Mouse (Mus musculus) embryo, embryonic 10 days (tissue): ENCODE results near the gene Nutf2-ps1.
"Not testable (repeated sequence)": the region's sequence is repeated elsewhere in the genome, so short reads cannot be mapped to it uniquely, and the experiment has no call there.

ENCODE experiments used
- DNase-seq: peaks from one replicate; pipeline ENCODE4 v3.0.0-alpha.2; 2015; ENCODE audit warnings: low spot score

Gene Nutf2-ps1

DNA sequence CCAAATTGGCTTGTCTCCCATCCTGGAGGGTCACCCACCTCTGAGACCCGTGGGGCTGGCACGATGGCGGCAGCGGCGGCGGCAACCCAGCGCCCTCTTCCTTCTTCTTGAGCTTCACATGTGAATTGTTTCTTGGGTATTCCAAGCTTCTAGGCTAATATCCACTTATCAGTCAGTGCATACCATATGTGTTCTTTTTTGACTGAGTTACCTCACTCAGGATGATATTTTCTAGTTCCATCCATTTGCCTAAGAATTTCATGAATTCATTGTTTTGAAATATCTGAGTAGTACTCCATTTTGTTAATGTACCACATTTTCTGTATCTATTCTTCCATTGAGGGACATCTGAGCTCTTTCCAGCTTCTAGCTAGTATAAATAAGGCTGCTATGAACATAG is at the start of gene Nutf2-ps1:
Gene Nutf2-ps1, minus strand, starts transcription at position 101 of the 400 bp plus-strand sequence.
- DNase-seq, result not testable (repeated sequence)

DNA sequence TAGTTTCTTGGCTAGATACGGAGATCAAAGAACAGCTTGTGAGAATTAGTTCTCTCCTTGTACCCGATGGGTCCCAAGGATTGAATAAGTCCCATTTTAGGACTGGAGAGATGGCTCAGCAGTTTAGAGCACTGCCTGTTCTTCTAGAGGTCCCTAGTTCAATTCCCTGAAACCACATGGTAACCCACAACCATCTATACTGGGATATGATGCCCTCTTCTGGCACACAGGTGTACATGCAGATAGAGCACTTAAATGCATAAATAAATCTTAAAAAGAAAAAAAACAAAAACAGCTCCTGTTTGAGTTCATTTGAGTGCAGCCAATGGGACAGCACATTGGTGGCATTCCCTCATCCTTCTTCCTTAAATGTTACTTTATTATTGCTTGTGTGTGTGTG is 49.2 kb upstream of the Nutf2-ps1 start:
- DNase-seq, result peak; percentile 28

DNA sequence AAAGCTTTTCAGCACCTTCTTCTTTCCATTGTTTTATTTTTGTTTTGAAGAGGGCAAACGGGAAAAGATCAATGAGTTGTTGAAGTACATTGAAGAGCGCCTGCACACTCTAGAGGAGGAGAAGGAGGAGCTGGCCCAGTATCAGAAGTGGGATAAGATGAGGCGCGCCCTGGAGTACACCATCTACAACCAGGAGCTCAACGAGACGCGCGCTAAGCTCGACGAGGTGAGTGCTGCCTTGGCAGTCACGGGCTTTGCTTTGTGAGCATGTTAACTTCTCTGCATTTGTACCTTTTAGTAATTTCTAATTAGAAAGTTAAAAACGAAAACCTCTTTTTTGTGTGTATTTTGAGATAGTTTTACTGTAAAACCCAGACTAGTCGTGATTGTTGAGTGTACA is 32.8 kb upstream of the Nutf2-ps1 start:
- DNase-seq, result no peak

DNA sequence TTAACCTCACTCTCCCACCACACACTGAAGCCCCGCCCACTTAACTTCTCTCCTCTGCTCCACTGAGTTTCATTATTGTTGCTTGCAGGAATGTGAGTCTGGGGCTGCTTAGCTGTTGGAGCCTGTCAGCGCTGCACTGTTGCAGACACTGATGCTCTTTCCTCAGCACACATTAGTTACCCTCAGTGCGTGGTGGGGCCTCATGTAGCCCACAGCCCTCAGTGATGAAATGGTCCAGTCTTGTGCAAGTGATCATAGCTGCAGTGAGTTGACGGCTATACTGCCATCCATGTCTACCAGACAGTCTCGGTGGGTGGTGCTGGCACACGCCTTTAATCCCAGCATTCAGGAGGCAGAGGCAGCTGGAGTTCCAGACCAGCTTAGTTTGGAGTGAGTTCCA is 20.1 kb upstream of the Nutf2-ps1 start:
- peak; percentile 40 for DNase-seq

DNA sequence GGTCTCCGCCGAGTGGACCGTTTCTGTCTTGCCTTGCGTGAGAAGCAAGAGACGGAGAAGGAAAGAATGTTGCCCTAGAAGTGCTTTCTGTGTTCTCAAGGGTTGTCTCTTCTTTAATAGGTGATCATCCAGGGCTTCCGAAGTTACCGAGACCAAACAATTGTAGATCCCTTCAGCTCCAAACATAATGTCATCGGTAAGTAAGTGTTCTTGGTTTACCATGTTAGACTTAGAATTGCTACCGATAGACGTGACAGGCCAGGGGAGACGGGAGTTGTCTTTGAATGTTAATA is 12.4 kb upstream of the Nutf2-ps1 start:
- no peak for DNase-seq

DNA sequence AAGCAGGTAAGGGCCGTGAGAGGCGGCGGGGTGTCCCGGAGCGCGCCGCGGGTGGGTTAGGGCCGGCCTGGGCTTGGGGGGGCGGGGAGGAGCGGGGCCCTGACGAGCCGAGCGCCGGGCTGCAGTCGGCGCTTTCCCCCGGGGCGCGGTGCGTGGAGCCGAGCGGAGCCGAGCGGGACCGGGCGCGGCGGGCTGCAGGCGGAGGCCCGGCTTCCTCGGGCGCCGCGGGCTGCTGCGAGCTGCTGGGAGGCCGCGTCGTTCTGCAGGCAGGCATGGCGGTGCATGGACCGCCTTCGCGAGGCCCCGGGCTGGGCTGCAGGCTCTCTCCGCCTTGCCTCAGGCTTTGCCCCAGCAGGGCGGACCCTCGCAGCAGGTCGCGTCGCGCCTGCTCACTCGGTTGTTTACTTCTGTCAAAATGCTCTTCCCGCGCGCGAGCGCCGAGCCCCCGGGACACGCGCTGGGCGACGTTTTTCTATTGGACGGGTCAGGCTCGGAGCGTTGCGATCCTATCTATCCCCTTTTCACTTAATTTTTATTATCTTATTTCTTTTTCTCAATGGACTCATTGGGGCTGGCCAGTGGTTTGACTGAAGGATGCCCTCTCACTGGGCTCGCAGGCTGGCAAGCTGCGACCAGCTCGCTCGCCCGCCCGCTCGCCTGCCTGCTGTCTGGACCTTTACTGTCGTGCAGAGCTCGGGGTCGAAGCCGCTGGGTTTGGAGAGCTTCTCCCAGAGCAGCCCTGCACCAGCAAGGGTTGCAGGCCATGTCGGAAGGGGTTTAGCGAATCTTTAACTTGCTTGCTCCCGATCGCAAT is 11.9 kb upstream of the Nutf2-ps1 start:
- DNase-seq, result peak; percentile 49

DNA sequence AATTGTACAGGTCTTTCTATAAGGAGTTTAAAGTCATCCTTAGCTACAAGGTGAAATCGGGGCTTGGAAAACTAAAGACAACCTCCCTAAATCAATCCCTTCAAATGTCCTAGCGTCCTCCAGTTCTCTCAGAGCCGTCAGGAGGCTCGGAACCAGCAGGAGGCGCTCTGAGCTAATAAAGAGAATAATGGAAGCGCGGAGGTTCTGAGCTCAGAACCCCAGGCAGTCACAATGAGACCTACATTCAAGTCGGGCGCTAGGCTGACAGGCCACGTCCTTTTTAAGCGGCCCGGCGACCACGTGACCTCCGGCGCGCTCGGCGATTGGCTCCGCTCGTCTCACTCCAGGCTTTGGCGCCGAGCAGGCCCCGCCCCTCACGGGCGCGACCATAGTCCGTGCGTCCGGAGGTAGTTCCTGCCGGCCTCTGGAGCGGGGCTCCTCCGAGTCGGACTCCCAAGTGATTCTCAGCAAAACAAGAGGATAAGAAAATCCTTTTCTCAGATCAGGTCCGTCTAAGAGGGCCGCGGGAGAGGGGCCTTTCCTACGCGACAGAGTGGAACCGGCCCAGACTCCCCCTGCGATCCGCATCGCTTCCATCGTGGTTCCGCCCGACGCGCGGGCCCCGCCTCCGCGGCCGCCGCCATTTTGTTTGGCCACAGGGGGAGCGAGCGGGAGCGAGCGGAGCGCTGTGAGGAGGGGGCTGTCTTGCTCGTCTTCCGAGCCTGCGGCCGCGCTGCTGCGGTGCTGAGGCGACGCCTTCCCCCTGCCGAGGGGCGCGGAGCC is 11.1 kb upstream of the Nutf2-ps1 start, which contains the start of gene Smc3:
Gene Smc3, plus strand, starts transcription at position 642 of the 783 bp plus-strand sequence.
- DNase-seq, result peak; percentile 99

DNA sequence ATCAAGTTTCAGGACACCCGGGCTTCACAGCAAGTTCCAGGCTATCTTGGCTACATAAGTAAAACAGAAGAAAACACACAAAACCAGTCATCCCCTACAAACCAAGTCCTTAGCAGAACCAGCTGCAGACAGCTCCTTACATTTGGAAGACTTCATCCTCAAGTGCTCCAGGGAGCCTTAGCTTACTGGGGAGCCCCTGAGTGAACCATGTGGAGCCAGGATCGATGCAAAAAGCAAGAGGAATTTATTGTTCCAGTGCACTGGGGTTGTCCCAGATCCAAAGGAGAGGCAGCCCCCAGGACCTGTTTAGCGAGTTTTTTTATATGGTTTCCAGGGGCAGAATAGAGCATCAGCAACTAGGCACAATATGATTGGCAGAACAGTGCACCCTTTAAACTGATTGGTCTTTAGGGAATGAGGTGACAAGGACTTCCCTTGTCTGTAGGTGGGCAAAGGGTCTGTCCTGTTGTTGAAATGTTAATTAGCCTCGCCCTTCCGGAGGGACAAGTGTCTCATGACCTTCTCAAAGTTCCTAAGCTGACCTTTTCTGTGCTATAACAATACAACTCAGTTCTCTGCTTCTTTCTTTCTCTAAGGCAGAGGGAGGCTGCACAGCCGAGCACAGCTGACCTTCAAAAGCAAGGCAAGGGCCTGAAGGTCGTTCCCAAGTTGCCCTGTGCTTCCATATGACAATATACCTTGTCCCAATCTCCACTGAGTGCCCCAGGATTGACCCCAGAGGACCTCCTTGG is 8.0 kb upstream of the Nutf2-ps1 start:
- peak; percentile 12 for DNase-seq

DNA sequence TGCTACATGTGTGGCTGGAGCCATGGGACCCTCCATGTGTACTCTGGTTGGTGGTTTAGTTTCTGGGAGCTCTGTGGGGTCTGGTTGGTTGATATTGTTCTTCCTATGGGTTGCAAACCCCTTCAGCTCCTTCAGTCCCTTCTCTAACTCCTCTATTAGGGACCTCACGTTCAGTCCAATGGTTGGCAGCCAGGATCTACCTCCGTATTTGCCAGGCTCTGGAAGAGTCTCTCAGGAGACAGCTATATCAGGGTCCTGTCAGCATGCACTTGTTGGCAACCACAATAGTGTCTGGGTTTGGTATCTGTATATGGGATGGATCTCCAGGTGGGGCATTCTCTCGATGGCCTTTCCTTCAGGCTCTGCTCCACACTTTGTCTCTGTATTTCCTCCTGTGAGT is 1.2 kb downstream of the Nutf2-ps1 start:
- not testable (repeated sequence) for DNase-seq

DNA sequence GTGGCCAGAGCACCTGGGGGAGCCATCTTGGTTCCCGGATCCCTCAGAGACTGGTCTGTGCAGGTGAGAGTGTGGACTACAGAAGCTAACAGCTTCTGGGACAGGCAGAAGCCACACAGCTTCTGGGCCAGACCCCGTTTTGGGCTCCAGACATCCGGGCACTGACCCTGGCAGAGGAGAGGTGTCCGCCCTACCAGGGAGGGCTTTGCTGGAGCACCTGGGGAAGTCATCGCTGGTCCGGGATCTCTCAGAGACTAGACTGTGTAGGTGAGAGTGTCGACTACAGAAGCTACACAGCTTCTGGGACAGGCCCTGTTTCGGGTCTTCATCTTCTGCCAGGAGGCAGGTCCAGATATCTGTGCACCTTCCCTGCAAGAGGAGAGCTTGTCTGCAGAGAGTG is 8.6 kb downstream of the Nutf2-ps1 start:
- DNase-seq, result not testable (repeated sequence)

DNA sequence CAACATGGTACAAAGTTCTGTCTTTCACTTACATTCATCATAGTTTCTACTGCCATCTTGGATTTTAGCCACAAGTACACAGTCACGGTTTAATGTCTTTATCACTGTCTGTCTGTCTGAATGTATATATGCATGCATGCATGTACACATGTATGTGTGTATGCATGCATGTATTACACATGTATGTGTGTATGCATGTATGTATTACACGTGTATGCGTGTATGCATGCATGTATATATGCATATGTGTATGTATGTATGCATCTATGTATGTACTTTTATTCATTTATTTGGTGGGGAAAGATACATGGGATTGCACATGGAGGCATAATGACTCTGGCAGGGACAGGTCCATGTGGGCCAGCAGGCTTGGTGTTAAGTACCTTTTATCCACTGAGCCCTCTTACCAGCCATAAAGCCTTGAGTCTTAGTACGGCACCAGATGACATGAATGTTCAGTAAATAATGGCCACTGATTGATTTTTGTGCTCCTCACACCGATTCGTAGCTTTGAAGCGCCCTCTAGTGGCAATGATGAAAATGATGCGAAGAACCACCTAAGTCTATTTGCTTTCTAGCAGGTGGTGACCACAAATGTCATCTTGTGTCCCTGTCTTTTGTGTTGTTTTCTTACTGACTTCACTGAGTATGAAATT is 10.1 kb downstream of the Nutf2-ps1 start:
- DNase-seq, result peak; percentile 93

DNA sequence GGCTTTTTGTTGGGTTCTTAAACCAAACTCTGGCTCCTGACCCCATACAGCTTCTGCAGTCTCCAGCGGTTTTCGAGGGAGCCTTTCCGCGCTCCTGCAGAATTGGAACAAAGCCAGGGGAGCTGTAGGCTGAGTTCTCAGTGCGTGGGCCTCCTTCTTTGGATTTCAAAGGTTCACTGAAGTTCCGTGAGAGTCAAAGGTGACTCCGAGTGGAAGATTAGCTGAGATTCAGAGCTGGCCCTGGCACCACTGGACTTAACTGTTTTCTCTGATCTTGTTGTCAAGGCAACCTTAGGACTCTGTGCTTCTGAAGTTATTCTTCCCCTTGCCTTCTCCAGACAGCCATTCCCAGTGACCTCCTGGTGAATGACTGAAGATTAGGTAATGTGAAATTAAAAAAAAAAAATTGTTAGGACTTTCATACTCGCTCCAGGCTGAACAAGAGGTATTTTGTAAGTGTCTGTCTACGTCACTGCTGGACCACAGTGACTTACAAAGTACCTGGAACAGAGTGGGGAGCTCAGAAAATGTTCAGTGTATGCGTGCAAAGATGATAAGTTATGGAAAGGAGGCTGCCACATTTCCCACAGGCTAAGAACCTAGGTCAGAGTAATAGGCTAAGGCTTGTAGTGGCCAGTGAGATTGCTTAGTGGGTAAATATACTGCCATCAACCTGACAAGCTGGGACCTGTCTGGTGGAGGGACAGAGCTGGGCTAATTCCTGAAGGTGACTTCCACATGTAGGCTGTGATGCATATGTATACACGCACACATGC is 11.7 kb downstream of the Nutf2-ps1 start:
- peak; percentile 21 for DNase-seq

DNA sequence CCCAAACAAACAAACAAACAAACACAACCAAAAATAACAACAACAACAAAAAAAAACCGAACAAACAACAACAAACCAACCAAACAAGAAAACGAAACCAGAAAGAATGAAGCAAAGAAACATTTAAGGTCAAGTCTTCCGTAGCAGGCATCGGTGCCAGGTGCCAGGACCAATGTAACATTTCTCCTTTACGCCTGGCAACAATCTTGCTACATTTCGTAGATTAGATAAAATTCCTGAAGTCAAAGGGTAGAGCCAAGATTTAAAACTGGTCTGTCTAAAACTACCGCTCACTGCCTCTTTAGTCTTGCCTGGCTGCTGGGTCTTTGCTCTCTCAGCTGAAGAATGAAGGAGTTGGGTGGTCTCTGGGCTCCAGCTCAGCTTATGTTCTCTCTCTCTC is 12.8 kb downstream of the Nutf2-ps1 start:
- no peak for DNase-seq

DNA sequence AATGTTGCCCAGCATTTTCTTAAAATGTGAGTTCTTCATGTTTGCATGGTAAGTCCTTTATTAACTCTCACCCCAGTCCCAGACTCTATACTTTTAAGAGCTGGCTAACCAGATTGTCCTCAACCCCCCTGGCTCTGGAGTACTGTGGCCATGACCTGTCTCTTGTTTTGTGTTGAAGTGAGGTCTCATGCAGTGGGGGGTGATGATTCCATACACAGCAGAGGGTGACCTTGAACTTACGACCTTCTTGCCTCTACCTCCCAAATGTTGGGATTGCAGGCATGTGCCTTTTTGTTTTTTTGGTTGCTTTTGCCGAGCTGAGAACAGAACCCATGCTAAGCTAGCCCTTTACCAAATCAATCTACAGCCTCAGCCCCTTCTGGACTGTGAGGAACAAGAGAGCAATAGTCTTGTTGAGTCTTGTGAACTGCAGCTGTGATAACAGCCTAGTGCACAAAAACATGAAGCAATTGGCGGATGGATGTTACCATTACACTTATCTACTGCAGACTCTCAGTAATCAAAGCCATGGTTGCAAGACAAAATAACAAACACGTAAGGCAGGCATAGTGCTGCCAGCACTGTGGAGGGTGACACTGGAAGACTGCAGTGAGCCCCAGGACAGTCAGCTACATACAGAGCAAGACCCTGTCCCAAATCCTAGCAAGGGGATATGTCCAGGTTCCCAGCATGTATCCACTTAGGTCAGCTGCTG is 13.4 kb downstream of the Nutf2-ps1 start:
- no peak for DNase-seq

DNA sequence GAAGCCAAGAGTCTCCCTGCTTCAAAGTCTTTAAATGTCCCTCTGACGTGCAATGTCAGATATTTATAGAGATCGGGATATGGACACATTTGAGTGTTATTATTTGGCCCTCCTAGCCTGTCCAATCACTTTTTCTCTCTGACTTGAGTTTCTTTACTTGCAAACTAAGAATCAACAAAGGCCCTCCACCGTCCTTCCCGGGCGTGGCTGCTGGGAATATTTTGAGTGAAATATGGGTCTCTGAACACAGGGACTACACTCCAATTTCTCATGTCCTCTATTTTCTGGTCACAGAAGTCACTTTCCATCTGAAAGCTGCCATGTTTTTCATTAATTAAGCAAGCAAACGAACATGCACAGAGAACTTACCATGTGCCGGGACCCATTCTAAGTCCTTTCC is 14.3 kb downstream of the Nutf2-ps1 start:
- no peak for DNase-seq

DNA sequence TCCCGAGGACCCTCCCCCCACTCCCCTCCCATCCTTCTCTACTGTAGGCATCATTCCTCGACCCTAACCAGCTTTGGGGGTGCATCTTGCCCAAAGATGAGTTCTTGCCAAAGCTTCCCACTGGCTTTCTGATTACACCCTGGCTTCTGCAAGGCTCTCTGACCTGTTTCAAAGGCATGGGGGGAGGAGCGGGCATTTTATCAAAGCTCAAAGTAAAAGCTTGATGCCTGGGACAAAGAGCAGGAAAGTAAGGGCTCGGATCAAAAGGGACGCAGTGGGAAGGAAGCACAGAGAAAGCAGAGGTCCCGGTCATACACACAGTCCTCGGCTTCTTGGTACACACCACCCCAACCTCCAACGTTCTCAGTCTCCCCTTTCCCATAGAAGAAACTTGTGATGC is 14.7 kb downstream of the Nutf2-ps1 start:
- DNase-seq, result no peak

DNA sequence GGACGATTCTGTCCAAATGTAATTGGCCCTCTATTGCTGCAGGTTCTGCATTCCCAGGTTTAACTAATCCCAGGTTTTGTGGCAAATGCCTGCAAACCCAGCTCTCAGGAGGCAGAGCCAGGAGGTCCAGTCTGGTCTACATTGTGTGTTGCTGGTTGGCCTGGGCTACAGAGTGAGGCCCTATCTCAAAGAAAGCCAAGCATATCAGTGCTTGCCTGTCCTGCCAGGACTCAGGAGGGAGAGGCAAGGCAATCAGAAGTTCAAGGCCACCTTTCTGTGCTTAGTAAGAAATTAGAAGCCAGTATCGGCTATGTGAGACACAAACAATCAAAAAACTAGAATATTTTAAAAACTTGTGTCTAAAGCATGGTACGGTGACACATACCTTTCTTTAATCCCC is 15.7 kb downstream of the Nutf2-ps1 start:
- no peak for DNase-seq

DNA sequence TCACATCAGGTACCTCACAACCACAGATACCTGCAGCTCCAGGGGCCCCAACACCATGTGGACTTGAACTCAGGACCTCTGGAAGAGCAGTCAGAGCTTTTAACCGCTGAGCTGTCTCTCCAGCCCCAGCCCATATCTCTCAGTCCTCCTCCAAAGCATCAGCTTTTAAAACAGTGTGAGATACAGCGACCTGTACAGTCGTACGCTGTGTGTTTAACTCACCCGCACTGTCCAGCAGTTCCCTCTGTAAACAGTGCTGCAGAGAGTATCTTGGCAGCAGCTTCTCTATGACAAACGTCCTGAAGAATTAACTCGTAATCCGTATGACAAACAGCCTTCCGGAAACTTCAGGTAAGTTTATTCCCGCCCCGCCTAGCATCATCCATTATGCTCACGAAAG is 16.3 kb downstream of the Nutf2-ps1 start:
- no peak for DNase-seq

DNA sequence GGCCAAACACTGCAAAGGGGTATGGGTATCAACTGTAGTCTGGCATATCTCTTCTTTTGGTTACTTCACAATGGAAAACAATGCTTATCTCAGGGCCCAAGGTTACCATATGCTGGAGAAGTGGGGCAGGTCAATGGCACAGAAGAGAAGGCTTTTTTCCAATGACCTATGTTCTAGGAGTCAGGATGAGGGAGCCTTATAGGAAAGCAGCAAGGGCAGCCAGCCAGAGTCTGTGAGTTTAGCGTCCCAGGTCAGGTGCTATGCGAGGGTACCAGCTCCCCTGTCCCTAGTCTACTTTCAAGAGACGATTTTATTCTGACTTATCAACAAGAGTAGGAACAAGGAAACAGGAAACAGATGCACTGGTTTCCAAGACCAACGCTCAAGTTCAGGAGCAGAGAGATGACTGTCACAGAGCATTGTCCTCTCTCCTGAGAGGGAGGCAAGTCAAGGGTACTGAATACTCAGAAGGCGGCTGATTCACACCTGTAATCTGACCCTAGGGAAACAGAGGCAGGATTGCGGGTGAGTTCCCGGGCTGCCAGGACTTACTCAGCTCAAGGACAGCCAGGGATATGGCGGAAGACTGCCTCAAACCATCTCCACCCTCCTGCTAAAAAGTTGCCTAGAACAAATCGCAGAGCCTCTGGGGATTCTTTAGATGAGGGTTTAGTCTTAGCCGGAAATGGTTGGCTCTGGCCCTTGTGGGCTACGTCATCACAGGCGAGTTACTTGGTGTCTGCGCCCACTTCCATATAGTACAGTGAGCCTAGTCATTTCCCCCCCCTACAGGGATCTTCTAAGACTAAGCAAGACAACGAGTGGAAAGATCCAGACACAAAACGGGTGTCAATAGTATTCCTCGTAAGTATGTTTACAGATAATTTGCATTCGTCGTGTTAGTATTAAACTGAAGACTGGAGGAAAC is 17.1 kb downstream of the Nutf2-ps1 start:
- DNase-seq, result no peak

DNA sequence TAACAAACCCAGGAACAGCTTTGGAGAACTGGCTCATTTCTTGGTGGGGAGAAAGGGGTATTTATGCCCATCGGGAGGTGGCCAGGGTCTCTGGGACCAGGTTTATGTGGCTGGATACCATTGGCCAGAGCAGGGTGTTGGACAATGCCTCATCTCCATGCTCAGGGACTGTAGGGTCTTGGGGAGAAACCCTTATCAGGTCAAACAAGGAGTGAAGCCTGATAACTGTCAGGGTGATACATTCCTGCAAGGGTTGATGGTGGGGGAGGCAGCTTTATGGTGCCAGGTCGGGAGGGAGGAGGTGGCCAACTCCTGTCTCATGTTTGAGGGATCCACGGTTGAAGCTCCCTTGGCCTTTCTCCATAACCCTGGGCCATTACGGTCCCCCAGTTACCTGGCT is 17.8 kb downstream of the Nutf2-ps1 start:
- DNase-seq, result no peak
